Mouse (Mus musculus): ENCODE measurements at regions not wholly inside any gene's neighbourhood (a gene's known extent, or its start where the extent isn't known, plus 50 kb on each side); places are given as distances from the start of the nearest gene placed in this dataset.

DNA sequence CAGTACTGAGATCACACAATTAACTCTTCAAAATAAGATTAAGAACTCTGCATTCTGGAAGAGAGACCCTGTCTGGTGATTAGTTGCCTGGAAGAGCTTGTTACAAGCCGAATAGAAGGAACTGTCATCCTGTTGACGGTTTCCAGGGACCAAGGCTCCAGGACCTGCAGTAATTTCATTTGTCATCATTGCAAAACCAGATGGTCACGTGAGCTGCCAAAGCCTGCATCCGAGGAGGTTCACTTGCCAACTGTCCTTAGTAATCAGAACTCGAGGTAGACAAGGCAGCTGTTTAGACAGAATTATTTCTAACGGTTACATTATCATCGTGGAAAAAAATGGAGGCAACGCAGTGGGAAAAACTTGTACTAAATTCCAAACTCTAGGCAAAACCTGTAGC, 500.8 kb downstream of the Ccdc171 start:
- TF ChIP-seq CTCF (IDR thresholded peaks at IDR 0.05; ENCODE audit: borderline replicate concordance, control insufficient read depth, extremely low read depth, insufficient read depth, low read length, poor library complexity) = no peak
- no peak for TF ChIP-seq POLR2A (IDR thresholded peaks at IDR 0.05; ENCODE audit: control insufficient read depth, extremely low read depth, insufficient read depth, low read length, poor library complexity)

Measured in thymus, adult 2 months (tissue).